Mouse (Mus musculus): ENCODE results near the gene Npr3.

DNA sequence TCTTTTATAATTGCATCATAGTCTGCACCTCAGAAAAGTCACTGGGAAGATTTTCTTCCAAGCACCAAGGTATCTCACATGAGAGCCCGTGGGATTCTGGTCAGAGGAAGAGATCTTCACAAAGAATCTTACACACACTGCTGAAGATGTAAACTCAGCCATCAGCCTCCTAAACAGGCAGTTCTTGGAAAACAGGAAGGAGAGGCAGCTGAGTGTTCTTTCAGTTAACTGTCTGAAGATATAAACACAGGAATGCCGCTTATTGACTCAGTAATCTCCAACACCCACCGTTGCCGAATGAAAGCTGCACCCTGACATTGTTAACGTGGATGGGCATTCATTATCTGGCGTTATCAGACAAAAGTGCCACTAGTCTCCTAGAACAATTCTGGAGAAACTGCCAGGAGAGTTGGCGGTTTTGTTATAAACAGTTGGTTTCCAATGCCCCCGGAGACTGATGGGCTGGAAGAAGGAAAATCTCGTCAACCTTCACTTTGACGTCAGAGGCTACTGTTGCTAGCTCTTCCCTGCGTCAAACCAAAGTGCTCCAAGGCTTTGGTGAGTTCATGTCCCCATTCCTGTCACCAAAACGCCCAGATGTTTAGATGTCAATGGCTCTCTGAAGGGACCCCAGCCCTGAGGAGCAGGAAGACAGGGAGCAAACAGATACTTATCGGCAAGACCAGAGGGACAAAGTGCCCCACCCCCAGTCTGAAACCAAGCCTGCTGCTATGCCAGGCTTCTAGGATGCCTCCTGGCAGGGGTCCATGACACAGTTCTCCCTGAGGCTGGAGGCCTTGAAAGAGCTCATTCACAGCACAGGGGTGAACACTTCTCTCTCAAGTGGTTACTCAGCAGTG, 105.0 kb downstream of the Npr3 start:
- TF ChIP-seq POLR2A (IDR thresholded peaks at IDR 0.05; ENCODE audit: insufficient read length, low read depth) (no peak), MAX (IDR thresholded peaks at IDR 0.05; ENCODE audit: low read depth) (no peak), POLR2AphosphoS2 (IDR thresholded peaks at IDR 0.05; ENCODE audit: insufficient read length, low read depth) (no peak), TCF3 (IDR thresholded peaks at IDR 0.05; ENCODE audit: insufficient read length, low read depth) (no peak), TCF12 (IDR thresholded peaks at IDR 0.05; ENCODE audit: insufficient read depth, poor library complexity, severe bottlenecking) (no peak), MYOG (IDR thresholded peaks at IDR 0.05; ENCODE audit: control insufficient read depth in 1 of 3, insufficient read depth in 1 of 3, insufficient read length in 2 of 3, low read depth in 2 of 3) (no peak), USF1 (IDR thresholded peaks at IDR 0.05; ENCODE audit: low read depth) (no peak), E2F4 (IDR thresholded peaks at IDR 0.05; ENCODE audit: insufficient read depth) (no peak), MYOD1 (IDR thresholded peaks at IDR 0.05; ENCODE audit: control insufficient read depth in 1 of 3, insufficient read length in 2 of 3, low read depth in 2 of 3) (no peak), CEBPB (IDR thresholded peaks at IDR 0.05; ENCODE audit: insufficient read depth, poor library complexity, severe bottlenecking) (no peak), SRF (IDR thresholded peaks at IDR 0.05; ENCODE audit: control insufficient read depth, insufficient read length, low read depth) (no peak)
